ENCODE assay signal across 29 mouse cellular contexts in genomic region chr4:41073008-41073817, GRCm38 (mm10). TPM values are rescaled to one million over a fixed set of nuclear protein-coding genes. Genes with fewer than 3 reads are reported as not detected.
DNase-seq lines count a peak whose midpoint lies in the region; ATAC-seq and TF ChIP-seq lines count a peak whose summit lies in the region.
"Had no signal": no experiment of that assay in that cellular context is flagged by ENCODE, and none has a peak within 500 bp of the region (broad histone marks: within the 10 kb centered on the region; RNA-seq: fewer than 3 reads in every experiment).

No protein-coding gene starts in this region.

- peaks cover under 1 to 8% of the 10 kb centered on the region in 2 experiments; a peak in 3 of 4 replicates for H3K4me1 ChIP-seq in MEL (ENCODE audit: control insufficient read depth in 1 of 2, insufficient read depth in 2 of 2, low read length in 2 of 2)
- no peaks in the 10 kb centered on the region for H3K4me1 ChIP-seq in limb, embryonic 10.5 days
- H3K4me1 ChIP-seq: embryonic facial prominence, embryonic 13.5 days; forebrain, embryonic 15.5 days; heart, embryonic 12.5 days; limb, embryonic 15.5 days had no signal

- no peaks in the 10 kb centered on the region for H3K9me3 ChIP-seq in MEL (replicated peaks; ENCODE audit: insufficient read depth, low read length)
- no peaks in the 10 kb centered on the region for H3K9me3 ChIP-seq in limb, embryonic 10.5 days (replicated peaks)
- H3K9me3 ChIP-seq: embryonic facial prominence, embryonic 13.5 days; forebrain, embryonic 15.5 days; heart, embryonic 12.5 days; limb, embryonic 15.5 days had no signal

- intact Hi-C loops in gastrocnemius, postnatal 36 days (cut with DNase I), result no loop called here

- H3K9ac ChIP-seq in MEL (ENCODE audit: control insufficient read depth, low read depth, low read length, poor library complexity, severe bottlenecking), result peak overlapping the region; percentile 39
- H3K9ac ChIP-seq: embryonic facial prominence, embryonic 13.5 days; forebrain, embryonic 15.5 days; heart, embryonic 12.5 days; limb, embryonic 15.5 days; lung, embryonic 14.5 days had no signal

- TF ChIP-seq POLR2A in MEL (IDR thresholded peaks at IDR 0.05; ENCODE audit: control insufficient read depth in 1 of 2, insufficient read depth in 1 of 2, low read depth in 1 of 2, low read length in 2 of 2, poor library complexity in 1 of 2), result no peak

- TF ChIP-seq EP300 in MEL (IDR thresholded peaks at IDR 0.05; ENCODE audit: low read depth in 1 of 2, low read length in 2 of 2), result no peak; a peak in 1 of 4 replicates

- H3K36me3 ChIP-seq in MEL (ENCODE audit: control insufficient read depth in 1 of 2, insufficient read depth in 2 of 2, low read length in 2 of 2), result peaks cover 0 to 2% of the 10 kb centered on the region in 2 experiments; a peak in 1 of 4 replicates
- no peaks in the 10 kb centered on the region for H3K36me3 ChIP-seq in limb, embryonic 10.5 days
- H3K36me3 ChIP-seq: embryonic facial prominence, embryonic 13.5 days; forebrain, embryonic 15.5 days; heart, embryonic 12.5 days; limb, embryonic 15.5 days had no signal

- no peaks in the 10 kb centered on the region for H3K79me2 ChIP-seq in MEL (ENCODE audit: control insufficient read depth, insufficient read depth, low read length, poor library complexity)

- H3K27me3 ChIP-seq in MEL (ENCODE audit: control insufficient read depth in 1 of 2, insufficient read depth in 2 of 2, low read length in 2 of 2), result no peaks in the 10 kb centered on the region
- no peaks in the 10 kb centered on the region for H3K27me3 ChIP-seq in limb, embryonic 10.5 days (ENCODE audit: low read depth, poor library complexity, severe bottlenecking)
- H3K27me3 ChIP-seq: embryonic facial prominence, embryonic 13.5 days; forebrain, embryonic 15.5 days; heart, embryonic 12.5 days; limb, embryonic 15.5 days had no signal

- TF ChIP-seq RAD21 in MEL (IDR thresholded peaks at IDR 0.05; ENCODE audit: low read depth, low read length), result no peak

- 79% methylated on average over 12 of the region's 12 CpGs for WGBS in limb, embryonic 10.5 days

- H3K27ac ChIP-seq in MEL (ENCODE audit: control insufficient read depth, low read depth, low read length), result peak overlapping the region; percentile 17; the same call in 1 of the 2 replicates
- no peak overlapping the region for H3K27ac ChIP-seq in limb, embryonic 10.5 days
- H3K27ac ChIP-seq: embryonic facial prominence, embryonic 13.5 days; forebrain, embryonic 15.5 days; limb, embryonic 15.5 days had no signal

- ATAC-seq in granulocyte monocyte progenitor cell, adult 5-6 weeks (replicated peaks; ENCODE audit: poor library complexity, severe bottlenecking), result peak; percentile 97
- ATAC-seq in monocyte, adult 5-6 weeks (replicated peaks; ENCODE audit: insufficient number of reproducible peaks, low FRiP score, low TSS enrichment, poor library complexity, severe bottlenecking), result peak; percentile 77
- ATAC-seq: forebrain, embryonic 15.5 days; hindbrain, embryonic 16.5 days; intestine, postnatal 0 days had no signal

- H3K4me3 ChIP-seq in MEL (ENCODE audit: control insufficient read depth in 1 of 2, insufficient read depth in 1 of 2, low read depth in 2 of 2, low read length in 2 of 2), result peak overlapping the region; percentile 32 to 50
- H3K4me3 ChIP-seq in limb, embryonic 10.5 days, result no peak overlapping the region
- H3K4me3 ChIP-seq: embryonic facial prominence, embryonic 13.5 days; forebrain, embryonic 15.5 days; heart, embryonic 12.5 days; limb, embryonic 15.5 days had no signal

- TF ChIP-seq CTCF in MEL (IDR thresholded peaks at IDR 0.05 in 2 of 3, conservative IDR thresholded peaks at IDR 0.05 in 1 of 3; ENCODE audit: control insufficient read depth in 1 of 3, insufficient read depth in 1 of 3, low read depth in 2 of 3, low read length in 3 of 3, poor library complexity in 1 of 3, severe bottlenecking in 1 of 3), result no peak

- peak; percentile 41 for DNase-seq in layer of hippocampus, adult 9-11 months
- DNase-seq in layer of hippocampus, postnatal 25 days (ENCODE audit: extremely low spot score in 1 of 2, low spot score in 1 of 2), result no peak
- DNase-seq in MEL (ENCODE audit: low read depth, low spot score), result peak; percentile 71
- DNase-seq in yolk sac, embryonic 10.5 days (ENCODE audit: low spot score), result no peak
- no peak for DNase-seq in gastrocnemius, postnatal 36 days
- no peak for DNase-seq in limb, embryonic 10.5 days (ENCODE audit: low spot score)
- DNase-seq: adrenal gland, adult 2 months; cerebellum, adult 11 months; cerebellum, postnatal 10 days; gastrocnemius, postnatal 25 days; lung, embryonic 14.5 days; lung, postnatal 4 days; midbrain, embryonic 14.5 days; right cerebral cortex, postnatal 4 days; thymus, postnatal 4 days had no signal

TF ChIP-seq in MEL, 35 proteins besides CTCF, POLR2A, EP300 and RAD21:
- TF ChIP-seq MEF2A (IDR thresholded peaks at IDR 0.05; ENCODE audit: extremely low read depth, insufficient replicate concordance, low read depth, low read length, poor library complexity, severe bottlenecking), result no peak
- no peak for TF ChIP-seq USF2 (IDR thresholded peaks at IDR 0.05; ENCODE audit: borderline replicate concordance in 1 of 2, insufficient read depth in 1 of 2, low read depth in 1 of 2, low read length in 2 of 2)
- no peak for TF ChIP-seq POLR2AphosphoS5 (IDR thresholded peaks at IDR 0.05; ENCODE audit: borderline replicate concordance, low read depth, low read length)
- no peak; the same call in 1 of the 2 replicates for TF ChIP-seq SIN3A (IDR thresholded peaks at IDR 0.05; ENCODE audit: low read length)
- peak; percentile 61 for TF ChIP-seq TBP (IDR thresholded peaks at IDR 0.05; ENCODE audit: low read depth, low read length)
- TF ChIP-seq RCOR1 (IDR thresholded peaks at IDR 0.05; ENCODE audit: low read depth, low read length), result no peak
- TF ChIP-seq GABPA (IDR thresholded peaks at IDR 0.05; ENCODE audit: low read depth, low read length), result no peak
- no peak for TF ChIP-seq MAX (IDR thresholded peaks at IDR 0.05; ENCODE audit: low read length)
- TF ChIP-seq ZNF384 (IDR thresholded peaks at IDR 0.05; ENCODE audit: low read depth, low read length), result peak; percentile 86
- TF ChIP-seq MYC (IDR thresholded peaks at IDR 0.05; ENCODE audit: low read depth, low read length), result no peak
- TF ChIP-seq CHD2 (IDR thresholded peaks at IDR 0.05; ENCODE audit: low read length), result no peak
- TF ChIP-seq ZKSCAN1 (IDR thresholded peaks at IDR 0.05; ENCODE audit: low read depth, low read length), result no peak

RNA-seq across cellular contexts. Expression of gene Aqp3, which starts 24.8 kb away (rescaled TPM):
- total RNA-seq in layer of hippocampus, postnatal 25 days (2021), result not detected
- total RNA-seq in MEL (2012; rRNA removed), result 0.10 and 0.12 TPM in 2 replicates
- polyA plus RNA-seq in MEL (2012; ENCODE audit: insufficient read depth in 1 of 2, insufficient read length in 2 of 2, low read depth in 1 of 2, low replicate concordance in 2 of 2, missing spikeins in 1 of 2), result under 1 TPM in 1 of 2 experiments, not detected in 1; 0.42 TPM
- total RNA-seq in granulocyte monocyte progenitor cell, adult 5-6 weeks (2014; fragmentation: Nextera tagmentation), result not detected in 2 replicates
- not detected in 2 replicates for total RNA-seq in granulocyte monocyte progenitor cell, adult 5-6 weeks (2017)
- total RNA-seq in monocyte, adult 5-6 weeks (2017), result 0.38 to 1.4 TPM in 2 of 3 replicates, not detected in the other
- not detected for total RNA-seq in gastrocnemius, postnatal 36 days (2021)
- 3.9 and 4.4 TPM in 2 replicates for polyA plus RNA-seq in limb, embryonic 10.5 days (2016; fragmentation: Nextera tagmentation; extraction: Ambion mirVana)
- total RNA-seq: CH12.LX; gastrocnemius, postnatal 25 days; heart, postnatal 25 days; left cerebral cortex, postnatal 25 days had no signal
- polyA plus RNA-seq: midbrain, embryonic 14.5 days had no signal

RNA-seq across cellular contexts. Expression of gene Aqp7, which starts 25.3 kb away (rescaled TPM):
- total RNA-seq in layer of hippocampus, postnatal 25 days (2021), result not detected
- total RNA-seq in MEL (2012; rRNA removed), result not detected in 2 replicates
- polyA plus RNA-seq in MEL (2012; ENCODE audit: insufficient read depth in 1 of 2, insufficient read length in 2 of 2, low read depth in 1 of 2, low replicate concordance in 2 of 2, missing spikeins in 1 of 2), result under 1 TPM in 1 of 2 experiments, not detected in 1; 0.06 TPM
- total RNA-seq in granulocyte monocyte progenitor cell, adult 5-6 weeks (2014; fragmentation: Nextera tagmentation), result not detected in 2 replicates
- not detected in 2 replicates for total RNA-seq in granulocyte monocyte progenitor cell, adult 5-6 weeks (2017)
- total RNA-seq in monocyte, adult 5-6 weeks (2017), result not detected in 3 replicates
- total RNA-seq in gastrocnemius, postnatal 36 days (2021), result 10 to 100 TPM; 10.5 to 10.8 TPM
- polyA plus RNA-seq in limb, embryonic 10.5 days (2016; fragmentation: Nextera tagmentation; extraction: Ambion mirVana), result 0.06 and 0.24 TPM in 2 replicates
- total RNA-seq: CH12.LX; layer of hippocampus, postnatal 14 days; left cerebral cortex, postnatal 25 days; neutrophil, adult 5-6 weeks had no signal
- polyA plus RNA-seq: brain, embryonic 14.5 days; forebrain, embryonic 15.5 days; heart, embryonic 12.5 days; hindbrain, embryonic 16.5 days; lung, embryonic 14.5 days had no signal

RNA-seq across cellular contexts. Expression of gene Nol6, which starts 51.0 kb away (rescaled TPM):
- total RNA-seq in layer of hippocampus, postnatal 25 days (2021), result 100 to 1,000 TPM; 101 to 103 TPM
- total RNA-seq in MEL (2012; rRNA removed), result 28.1 and 36.6 TPM in 2 replicates
- polyA plus RNA-seq in MEL (2012; ENCODE audit: insufficient read depth in 1 of 2, insufficient read length in 2 of 2, low read depth in 1 of 2, low replicate concordance in 2 of 2, missing spikeins in 1 of 2), result 10 to 100 TPM in 1 of 2 experiments, not detected in 1; 71.2 TPM
- 33.0 and 37.3 TPM in 2 replicates for total RNA-seq in granulocyte monocyte progenitor cell, adult 5-6 weeks (2014; fragmentation: Nextera tagmentation)
- total RNA-seq in granulocyte monocyte progenitor cell, adult 5-6 weeks (2017), result 22.4 and 45.9 TPM in 2 replicates
- 18.0 to 23.8 TPM (median 22.2 TPM) in 3 replicates for total RNA-seq in monocyte, adult 5-6 weeks (2017)
- total RNA-seq in gastrocnemius, postnatal 36 days (2021), result 10 to 100 TPM; 13.9 to 15.4 TPM
- polyA plus RNA-seq in limb, embryonic 10.5 days (2016; fragmentation: Nextera tagmentation; extraction: Ambion mirVana), result 39.1 and 39.7 TPM in 2 replicates

Comparison
In these comparisons a context has a peak if more than half of its experiments do, and no peak if none do; other contexts are left out.
1. DNase-seq: peak in layer of hippocampus, adult 9-11 months (single experiment) and MEL (single experiment); none in layer of hippocampus, postnatal 25 days (0 of 2), yolk sac, embryonic 10.5 days (single experiment), gastrocnemius, postnatal 36 days (0 of 2) and limb, embryonic 10.5 days (single experiment).
2. RNA of gene Aqp7, which starts 25.3 kb away (total RNA-seq): 10.5 to 10.8 TPM in gastrocnemius, postnatal 36 days; not detected in layer of hippocampus, postnatal 25 days, not detected in MEL, not detected in granulocyte monocyte progenitor cell, adult 5-6 weeks and not detected in monocyte, adult 5-6 weeks; every median in the first group is over 10 times any median in the second.